Mouse (Mus musculus) lung, embryonic 14.5 days (tissue): ENCODE data around the gene Unc13b. TPM values are rescaled to one million over a fixed set of nuclear protein-coding genes. Genes with fewer than 3 reads are reported as not detected.
A peak's percentile ranks its signal among the peaks of the same experiment; 100 is the strongest.

Source experiments
- ATAC-seq: fragments of 200-750 bp; cut with Nextera tagmentation; 2 replicates; pipeline ENCODE4 v1.8.0; 2017; ENCODE audit warnings: mild to moderate bottlenecking, moderate TSS enrichment, moderate library complexity; ENCODE audit not compliant: insufficient read depth
- DNase-seq: peaks from one replicate; pipeline ENCODE4 v3.0.0-alpha.2; 2015
- H3K27ac ChIP-seq: fragments of 300-500 bp; sonication (generic); 2 replicates; pipeline ENCODE4 v1.5.1; 2014; ENCODE audit warnings: low read depth, mild to moderate bottlenecking, moderate library complexity
- H3K27me3 ChIP-seq: fragments of 300-500 bp; sonication (generic); 2 replicates; pipeline ENCODE4 v1.6.1; 2014; ENCODE audit warnings: low read length, control low read depth; ENCODE audit not compliant: insufficient read depth
- H3K36me3 ChIP-seq: fragments of 300-500 bp; sonication (generic); 2 replicates; pipeline ENCODE4 v1.6.1; 2014; ENCODE audit warnings: control low read depth; ENCODE audit not compliant: insufficient read depth
- H3K4me1 ChIP-seq: fragments of 300-500 bp; sonication (generic); 2 replicates; pipeline ENCODE4 v1.6.1; 2014; ENCODE audit warnings: antibody characterized with exemption, control low read depth; ENCODE audit not compliant: insufficient read depth
- H3K4me2 ChIP-seq: fragments of 300-500 bp; sonication (generic); 2 replicates; pipeline ENCODE4 v1.6.1; 2014; ENCODE audit warnings: mild to moderate bottlenecking
- H3K4me3 ChIP-seq: fragments of 300-500 bp; sonication (generic); 2 replicates; pipeline ENCODE4 v1.5.1; 2014; ENCODE audit warnings: low read depth, low read length
- H3K9ac ChIP-seq: fragments of 300-500 bp; sonication (generic); 2 replicates; pipeline ENCODE4 v1.6.1; 2014
- H3K9me3 ChIP-seq: fragments of 300-500 bp; sonication (generic); 2 replicates; pipeline ENCODE4 v1.6.1; 2016; ENCODE audit warnings: low read depth, low read length, control low read depth
- CTCF ChIP-seq: IDR thresholded peaks from 2 replicates; pipeline ENCODE4 v1.5.1; 2016; ENCODE audit warnings: antibody characterized with exemption, low read depth
- WGBS: fragments of 180-500 bp; shearing (Covaris S2); extraction: QIAGEN DNeasy Blood & Tissue Kit; methylation state at CpG from one replicate; pipeline ENCODE4 v1.1.7; 2014; 5-methylcytosine and 5-hydroxymethylcytosine counted together
- polyA plus RNA-seq: library from polyadenylated mRNA; unstranded; fragments of >200 nt; fragmentation: Nextera tagmentation; extraction: Ambion mirVana; gene quantifications from 2 replicates; pipeline ENCODE4 v1.2.1, GENCODE M21; 2014

The Unc13b gene
- polyA plus RNA-seq, 1 experiment from 2014 or later = 8.2 TPM

DNA sequence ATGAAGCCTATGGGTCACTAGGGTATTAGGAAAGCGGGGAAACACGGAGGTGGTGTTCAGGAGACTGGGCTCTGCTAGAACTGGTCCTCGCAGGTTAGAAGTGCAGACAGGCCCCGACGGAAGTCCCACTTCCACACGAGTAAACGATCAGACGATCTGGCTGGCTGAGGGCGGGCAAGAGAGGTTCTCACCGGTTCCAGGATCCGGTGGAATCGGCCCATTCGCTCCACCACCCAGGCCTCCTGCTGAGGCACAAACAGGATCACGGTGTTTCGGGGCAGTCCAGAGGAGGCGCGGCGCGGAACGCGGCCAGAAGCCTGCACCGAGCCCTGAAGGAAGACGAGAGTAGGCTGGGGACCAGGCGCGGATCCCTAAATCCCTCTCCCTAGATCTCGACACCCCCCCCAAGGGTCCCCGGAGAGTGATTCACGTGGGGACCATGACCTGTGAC is 27.9 kb upstream of the Unc13b start:
- ATAC-seq = peak; percentile 65
- H3K36me3 ChIP-seq = peaks cover 55% of the 10 kb centered on the region
- DNase-seq = no peak
- peak overlapping the region; percentile 83 for H3K9ac ChIP-seq
- WGBS = 1% methylated on average over 28 of the region's 28 CpGs
- no peak for TF ChIP-seq CTCF
- no peaks in the 10 kb centered on the region for H3K27me3 ChIP-seq
- peak overlapping the region; percentile 78 for H3K27ac ChIP-seq
- peak overlapping the region; percentile 73 for H3K4me2 ChIP-seq
- no peaks in the 10 kb centered on the region for H3K9me3 ChIP-seq
- peaks cover 5% of the 10 kb centered on the region; the same call in 1 of the 2 replicates for H3K4me1 ChIP-seq
- peak overlapping the region; percentile 67 for H3K4me3 ChIP-seq

DNA sequence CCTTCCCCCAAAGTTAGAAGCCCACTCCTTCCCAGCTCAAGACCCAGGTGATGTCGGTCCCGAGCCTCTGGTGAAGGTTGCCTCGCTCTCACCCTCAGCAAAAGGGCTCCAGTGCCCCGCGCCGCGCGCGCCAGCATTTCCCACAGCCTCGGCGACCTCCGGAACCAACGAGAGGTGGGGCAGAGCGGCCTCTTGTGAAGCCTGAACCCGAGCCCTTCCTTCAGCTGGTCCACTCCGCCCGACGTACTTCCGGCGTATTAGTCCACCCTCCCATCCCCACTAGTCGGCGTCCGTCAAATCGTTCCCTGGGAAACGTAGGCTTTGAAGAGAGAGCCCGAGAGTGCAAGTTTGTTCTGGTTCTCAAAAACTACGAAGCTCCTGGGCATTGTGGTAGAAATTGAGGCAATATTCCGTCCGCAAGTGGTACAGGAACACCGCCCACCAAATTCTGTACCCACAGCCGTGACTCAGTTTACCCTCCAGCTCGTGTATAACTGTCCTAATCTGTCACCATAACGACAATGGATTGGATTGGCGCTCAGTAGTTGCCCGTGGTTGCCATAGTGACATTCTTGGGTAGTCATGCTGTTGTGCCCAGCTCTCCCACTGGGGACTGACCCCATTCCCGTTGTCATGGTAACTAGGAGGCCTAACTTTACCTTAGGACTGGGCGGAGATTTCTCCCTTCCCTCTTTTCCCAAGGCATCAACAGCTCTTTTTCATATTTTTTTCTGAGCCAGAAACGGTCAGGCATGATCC is 27.3 kb upstream of the Unc13b start, which contains the start of gene Stoml2:
TSS of gene Stoml2 (minus strand) at position 474 of the 759 bp plus-strand sequence.
- Histone ChIP-seq H3K36me3 (peaks cover 61% of the 10 kb centered on the region), H3K4me3 (peak within 1 kb of the TSS; percentile 67), H3K9ac (peak within 1 kb of the TSS; percentile 83), H3K4me2 (peak within 1 kb of the TSS; percentile 73), H3K9me3 (no peaks in the 10 kb centered on the region), H3K27ac (peak within 1 kb of the TSS; percentile 88), H3K27me3 (no peaks in the 10 kb centered on the region), H3K4me1 (peaks cover 5% of the 10 kb centered on the region; the same call in 1 of the 2 replicates)
- ATAC-seq = peak; percentile 98
- peak; percentile 62 for TF ChIP-seq CTCF
- under 1% methylated on average over 38 of the region's 38 CpGs for WGBS
- DNase-seq = peak; percentile 97

DNA sequence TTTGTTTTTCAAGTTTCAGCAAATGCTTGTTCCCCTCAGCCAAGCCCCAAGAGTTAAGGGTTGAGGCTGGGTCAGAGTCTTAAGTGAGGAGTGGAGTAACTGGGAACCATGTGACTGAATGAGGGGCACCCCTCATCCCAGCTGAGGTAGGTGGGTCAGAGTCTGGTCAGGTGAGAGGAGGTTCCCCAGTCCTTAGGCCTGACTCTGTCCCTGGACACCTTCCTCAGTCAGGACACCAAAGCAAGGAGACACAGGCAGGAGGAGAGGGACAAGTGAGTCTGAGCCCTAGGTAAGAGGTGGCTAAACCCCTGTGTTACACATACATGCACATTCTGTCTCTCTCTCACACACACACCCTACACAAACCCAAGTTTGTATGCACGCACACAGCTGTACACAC is 26.3 kb upstream of the Unc13b start:
- Histone ChIP-seq H3K9ac (no peak overlapping the region), H3K4me3 (no peak overlapping the region), H3K36me3 (peaks cover 55% of the 10 kb centered on the region), H3K27me3 (no peaks in the 10 kb centered on the region), H3K4me1 (peaks cover 5% of the 10 kb centered on the region; the same call in 1 of the 2 replicates), H3K9me3 (no peaks in the 10 kb centered on the region), H3K27ac (no peak overlapping the region), H3K4me2 (no peak overlapping the region)
- no peak for TF ChIP-seq CTCF
- WGBS = 90% methylated on average over 1 of the region's 1 CpGs
- no peak for ATAC-seq
- no peak for DNase-seq

DNA sequence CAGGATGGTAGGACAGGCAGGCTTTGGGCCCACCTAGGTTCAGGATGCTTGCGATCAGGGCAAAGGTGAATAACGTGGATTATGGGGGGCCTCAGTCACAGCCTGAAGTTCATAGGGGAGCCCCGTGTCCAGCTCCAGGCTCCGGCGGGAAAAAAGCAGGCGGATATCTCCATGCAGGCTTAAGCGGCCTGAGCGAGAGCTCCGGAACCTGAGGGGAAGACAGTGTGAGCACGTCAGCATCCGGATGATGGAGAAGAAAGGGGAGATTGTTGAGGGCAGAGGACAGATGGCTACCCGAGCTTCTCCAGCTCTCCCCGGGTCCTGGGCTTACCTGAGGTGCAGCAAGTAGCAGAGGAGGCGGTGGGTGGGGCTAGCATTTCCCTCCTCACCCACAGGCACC is 25.3 kb upstream of the Unc13b start:
- ATAC-seq (no peak), DNase-seq (no peak)
- H3K9me3 ChIP-seq = no peaks in the 10 kb centered on the region
- H3K27me3 ChIP-seq = no peaks in the 10 kb centered on the region
- no peak overlapping the region for H3K4me2 ChIP-seq
- H3K36me3 ChIP-seq = peaks cover 45% of the 10 kb centered on the region
- H3K4me1 ChIP-seq = peaks cover 5% of the 10 kb centered on the region; the same call in 1 of the 2 replicates
- no peak overlapping the region for H3K27ac ChIP-seq
- no peak overlapping the region for H3K9ac ChIP-seq
- WGBS = 79% methylated on average over 14 of the region's 14 CpGs
- no peak overlapping the region for H3K4me3 ChIP-seq
- TF ChIP-seq CTCF = no peak

DNA sequence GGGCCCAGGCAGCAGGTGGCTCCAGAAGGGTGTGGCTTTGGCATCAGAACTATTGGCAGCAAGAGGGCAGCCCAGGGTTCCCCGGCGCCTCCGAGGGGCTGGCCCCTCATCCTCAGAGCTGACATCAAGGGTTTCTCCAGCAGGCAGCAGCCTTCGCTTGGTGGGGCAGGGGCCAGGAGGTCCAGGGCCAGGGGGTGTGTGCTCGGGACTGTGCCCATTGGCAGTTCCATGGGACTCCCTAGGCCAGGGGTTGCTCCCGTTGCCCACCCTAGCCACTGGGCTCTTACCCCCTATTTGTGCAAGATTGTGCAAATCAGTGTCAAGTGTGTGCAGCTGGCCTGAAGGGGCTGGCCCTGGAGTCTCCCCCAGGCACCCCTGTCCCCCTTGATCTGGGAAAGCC is 22.9 kb upstream of the Unc13b start:
- Histone ChIP-seq H3K4me1 (peaks cover 10% of the 10 kb centered on the region; the same call in 1 of the 2 replicates), H3K4me2 (no peak overlapping the region), H3K27ac (no peak overlapping the region), H3K9me3 (no peaks in the 10 kb centered on the region), H3K4me3 (no peak overlapping the region), H3K27me3 (no peaks in the 10 kb centered on the region), H3K9ac (no peak overlapping the region), H3K36me3 (peaks cover 29% of the 10 kb centered on the region)
- TF ChIP-seq CTCF = no peak
- ATAC-seq = no peak
- DNase-seq = no peak
- WGBS = 88% methylated on average over 6 of the region's 6 CpGs

DNA sequence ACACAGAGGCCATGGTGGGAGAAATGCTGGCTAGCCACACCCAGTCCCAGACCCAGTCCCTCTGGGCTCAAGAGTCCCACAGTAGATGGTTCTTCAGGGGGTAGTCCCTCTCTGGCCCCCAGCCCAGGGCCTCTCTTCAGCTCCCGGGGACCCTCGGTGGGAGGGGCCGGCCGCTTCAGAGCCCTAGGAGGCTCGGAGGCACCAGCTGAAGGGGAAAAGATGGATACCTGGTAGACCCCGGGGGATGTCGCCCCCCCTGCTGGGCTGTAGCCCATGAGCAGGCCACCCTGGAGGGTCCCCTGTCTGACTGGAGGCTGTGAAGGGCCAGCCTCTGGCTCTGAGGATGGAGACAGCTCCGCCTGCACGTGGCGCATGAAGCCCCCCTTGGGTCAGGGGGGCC is 22.4 kb upstream of the Unc13b start:
- no peak overlapping the region for H3K27ac ChIP-seq
- peaks cover 10% of the 10 kb centered on the region; the same call in 1 of the 2 replicates for H3K4me1 ChIP-seq
- H3K36me3 ChIP-seq = peaks cover 29% of the 10 kb centered on the region
- no peaks in the 10 kb centered on the region for H3K9me3 ChIP-seq
- H3K4me3 ChIP-seq = no peak overlapping the region
- H3K27me3 ChIP-seq = no peaks in the 10 kb centered on the region
- 86% methylated on average over 10 of the region's 10 CpGs for WGBS
- no peak for TF ChIP-seq CTCF
- no peak overlapping the region for H3K4me2 ChIP-seq
- DNase-seq (no peak), ATAC-seq (no peak)
- H3K9ac ChIP-seq = no peak overlapping the region

DNA sequence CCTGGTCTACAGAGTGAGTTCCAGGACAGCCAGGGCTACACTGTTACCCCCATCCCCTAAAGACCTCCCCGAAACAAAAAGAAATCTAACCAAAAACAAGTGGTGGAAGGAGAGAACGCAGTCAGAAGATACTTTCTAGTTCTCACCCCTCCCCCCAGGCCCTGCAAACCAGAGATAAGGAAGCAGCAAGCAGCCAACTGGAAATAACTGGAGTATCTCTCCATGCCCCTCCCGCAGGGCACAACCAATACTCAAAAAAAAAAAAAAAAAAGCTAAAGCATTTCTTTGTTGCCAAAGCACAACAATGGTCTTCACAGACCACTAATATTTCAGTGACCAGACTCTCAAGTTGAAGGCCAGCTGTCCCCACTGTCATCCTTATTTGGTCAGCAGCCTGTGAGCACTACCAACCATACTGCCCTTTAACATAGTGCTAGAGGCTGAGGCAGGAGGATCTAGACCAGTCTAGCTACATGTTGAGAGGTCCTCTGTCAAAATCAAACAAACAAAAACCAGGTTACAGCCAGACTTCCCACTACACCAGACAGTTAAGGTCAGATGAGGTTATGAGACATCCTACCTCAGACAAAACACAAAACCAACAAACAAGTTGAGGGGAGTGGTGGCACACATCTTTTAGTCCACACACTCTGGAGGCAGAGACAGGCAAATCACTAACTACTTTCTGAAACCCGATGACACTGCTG is 20.7 kb upstream of the Unc13b start:
- Histone ChIP-seq H3K27me3 (no peaks in the 10 kb centered on the region), H3K27ac (peak overlapping the region; percentile 7; the same call in 1 of the 2 replicates), H3K4me2 (peak overlapping the region; percentile 81; the same call in 1 of the 2 replicates), H3K4me1 (peaks cover 5% of the 10 kb centered on the region; the same call in 1 of the 2 replicates), H3K9me3 (no peaks in the 10 kb centered on the region), H3K36me3 (peaks cover 29% of the 10 kb centered on the region), H3K9ac (no peak overlapping the region), H3K4me3 (no peak overlapping the region; the same call in 1 of the 2 replicates)
- ATAC-seq (no peak), DNase-seq (no peak)
- TF ChIP-seq CTCF = no peak
- 47% methylated on average over 4 of the region's 4 CpGs for WGBS
